Mouse (Mus musculus): Measurements from ENCODE around the gene Ctdsp1. TPM values are rescaled to one million over a fixed set of nuclear protein-coding genes. Genes with fewer than 3 reads are reported as not detected.

Ctdsp1 gene
- polyA plus RNA-seq, 1 experiment from 2014 or later = 45.2 TPM

- TF ChIP-seq CTCF (IDR thresholded peaks at IDR 0.05; ENCODE audit: low read depth) (no peak), EP300 (optimal IDR thresholded peaks at IDR 0.05) (no peak)
- Histone ChIP-seq H3K4me1 (replicated peaks; ENCODE audit: control insufficient read depth, insufficient read depth) (no peaks in the 10 kb centered on the region), H3K27ac (replicated peaks) (no peak overlapping the region), H3K36me3 (ENCODE audit: control insufficient read depth, insufficient read depth, low read length) (no peaks in the 10 kb centered on the region), H3K9ac (ENCODE audit: low read length) (no peak overlapping the region), H3K4me3 (ENCODE audit: low read depth, low read length) (no peak overlapping the region), H3K4me2 (replicated peaks; ENCODE audit: low read depth) (no peak overlapping the region), H3K9me3 (ENCODE audit: control insufficient read depth, low read length) (no peaks in the 10 kb centered on the region), H3K27me3 (ENCODE audit: control insufficient read depth, insufficient read depth, low read length) (no peaks in the 10 kb centered on the region)
- 52% methylated on average over 4 of the region's 4 CpGs for WGBS
- ATAC-seq (ENCODE audit: low FRiP score, low TSS enrichment) (peak; percentile 53), DNase-seq (ENCODE audit: low spot score) (peak; percentile 80)
Observed at GRCm38 (mm10) chr1:74415143-74415542, 23.8 kb downstream of the Ctdsp1 start.

GRCm38 (mm10) chr1:74418747-74419439, 27.6 kb downstream of the Ctdsp1 start:
- ATAC-seq (ENCODE audit: low FRiP score, low TSS enrichment) (no peak), DNase-seq (ENCODE audit: low spot score) (no peak)
- Histone ChIP-seq H3K9me3 (ENCODE audit: control insufficient read depth, low read length) (no peaks in the 10 kb centered on the region), H3K4me1 (replicated peaks; ENCODE audit: control insufficient read depth, insufficient read depth) (no peaks in the 10 kb centered on the region), H3K4me3 (ENCODE audit: low read depth, low read length) (no peak overlapping the region), H3K27ac (replicated peaks) (no peak overlapping the region), H3K36me3 (ENCODE audit: control insufficient read depth, insufficient read depth, low read length) (no peaks in the 10 kb centered on the region), H3K27me3 (ENCODE audit: control insufficient read depth, insufficient read depth, low read length) (no peaks in the 10 kb centered on the region), H3K4me2 (replicated peaks; ENCODE audit: low read depth) (no peak overlapping the region), H3K9ac (ENCODE audit: low read length) (no peak overlapping the region)
- 73% methylated on average over 17 of the region's 17 CpGs for WGBS
- TF ChIP-seq EP300 (optimal IDR thresholded peaks at IDR 0.05) (no peak), CTCF (IDR thresholded peaks at IDR 0.05; ENCODE audit: low read depth) (no peak)

GRCm38 (mm10) chr1:74419440-74419794, 28.1 kb downstream of the Ctdsp1 start:
- H3K27ac ChIP-seq (replicated peaks) = no peak overlapping the region
- H3K4me1 ChIP-seq (replicated peaks; ENCODE audit: control insufficient read depth, insufficient read depth) = no peaks in the 10 kb centered on the region

GRCm38 (mm10) chr1:74423147-74423546, 31.8 kb downstream of the Ctdsp1 start:
- ATAC-seq (ENCODE audit: low FRiP score, low TSS enrichment) (no peak), DNase-seq (ENCODE audit: low spot score) (no peak)
- no peaks in the 10 kb centered on the region for H3K9me3 ChIP-seq (ENCODE audit: control insufficient read depth, low read length)
- H3K9ac ChIP-seq (ENCODE audit: low read length) = no peak overlapping the region
- H3K4me3 ChIP-seq (ENCODE audit: low read depth, low read length) = no peak overlapping the region
- no peak overlapping the region for H3K4me2 ChIP-seq (replicated peaks; ENCODE audit: low read depth)
- no peaks in the 10 kb centered on the region for H3K27me3 ChIP-seq (ENCODE audit: control insufficient read depth, insufficient read depth, low read length)
- H3K36me3 ChIP-seq (ENCODE audit: control insufficient read depth, insufficient read depth, low read length) = no peaks in the 10 kb centered on the region
- WGBS = 43% methylated on average over 8 of the region's 8 CpGs
- H3K4me1 ChIP-seq (replicated peaks; ENCODE audit: control insufficient read depth, insufficient read depth) = no peaks in the 10 kb centered on the region
- no peak overlapping the region for H3K27ac ChIP-seq (replicated peaks)
- TF ChIP-seq CTCF (IDR thresholded peaks at IDR 0.05; ENCODE audit: low read depth) = no peak
- no peak for TF ChIP-seq EP300 (optimal IDR thresholded peaks at IDR 0.05)

More at GRCm38 (mm10) chr1:74419440-74419794, 28.1 kb downstream of the Ctdsp1 start:
- H3K9ac ChIP-seq (ENCODE audit: low read length) = no peak overlapping the region
- no peaks in the 10 kb centered on the region for H3K27me3 ChIP-seq (ENCODE audit: control insufficient read depth, insufficient read depth, low read length)
- ATAC-seq (ENCODE audit: low FRiP score, low TSS enrichment) = no peak
- H3K9me3 ChIP-seq (ENCODE audit: control insufficient read depth, low read length) = no peaks in the 10 kb centered on the region
- no peak for TF ChIP-seq EP300 (optimal IDR thresholded peaks at IDR 0.05)
- no peak for TF ChIP-seq CTCF (IDR thresholded peaks at IDR 0.05; ENCODE audit: low read depth)
- H3K36me3 ChIP-seq (ENCODE audit: control insufficient read depth, insufficient read depth, low read length) = no peaks in the 10 kb centered on the region
- WGBS = 57% methylated on average over 9 of the region's 9 CpGs
- no peak overlapping the region for H3K4me3 ChIP-seq (ENCODE audit: low read depth, low read length)
- no peak for DNase-seq (ENCODE audit: low spot score)
- H3K4me2 ChIP-seq (replicated peaks; ENCODE audit: low read depth) = no peak overlapping the region

- no peak overlapping the region for H3K9ac ChIP-seq (ENCODE audit: low read length)
- no peaks in the 10 kb centered on the region for H3K36me3 ChIP-seq (ENCODE audit: control insufficient read depth, insufficient read depth, low read length)
- no peak overlapping the region for H3K27ac ChIP-seq (replicated peaks)
- ATAC-seq (ENCODE audit: low FRiP score, low TSS enrichment) (no peak), DNase-seq (ENCODE audit: low spot score) (no peak)
- H3K9me3 ChIP-seq (ENCODE audit: control insufficient read depth, low read length) = no peaks in the 10 kb centered on the region
- H3K4me1 ChIP-seq (replicated peaks; ENCODE audit: control insufficient read depth, insufficient read depth) = no peaks in the 10 kb centered on the region
- no peaks in the 10 kb centered on the region for H3K27me3 ChIP-seq (ENCODE audit: control insufficient read depth, insufficient read depth, low read length)
- TF ChIP-seq CTCF (IDR thresholded peaks at IDR 0.05; ENCODE audit: low read depth) (no peak), EP300 (optimal IDR thresholded peaks at IDR 0.05) (no peak)
- H3K4me2 ChIP-seq (replicated peaks; ENCODE audit: low read depth) = no peak overlapping the region
- WGBS = 44% methylated on average over 7 of the region's 7 CpGs
- H3K4me3 ChIP-seq (ENCODE audit: low read depth, low read length) = no peak overlapping the region
Observed at GRCm38 (mm10) chr1:74425845-74426244, 34.5 kb downstream of the Ctdsp1 start.

GRCm38 (mm10) chr1:74433220-74433619, 41.9 kb downstream of the Ctdsp1 start:
- H3K4me3 ChIP-seq (ENCODE audit: low read depth, low read length) = no peak overlapping the region
- TF ChIP-seq EP300 (optimal IDR thresholded peaks at IDR 0.05) (no peak), CTCF (IDR thresholded peaks at IDR 0.05; ENCODE audit: low read depth) (no peak)
- H3K4me1 ChIP-seq (replicated peaks; ENCODE audit: control insufficient read depth, insufficient read depth) = no peaks in the 10 kb centered on the region
- H3K9ac ChIP-seq (ENCODE audit: low read length) = no peak overlapping the region
- H3K27me3 ChIP-seq (ENCODE audit: control insufficient read depth, insufficient read depth, low read length) = no peaks in the 10 kb centered on the region
- H3K27ac ChIP-seq (replicated peaks) = 0 out of 2 replicates have a peak overlapping the region, but pooled peaks have one; percentile 30
- peak; percentile 51; the same call in 1 of the 2 replicates for ATAC-seq (ENCODE audit: low FRiP score, low TSS enrichment)
- H3K4me2 ChIP-seq (replicated peaks; ENCODE audit: low read depth) = no peak overlapping the region
- no peaks in the 10 kb centered on the region for H3K36me3 ChIP-seq (ENCODE audit: control insufficient read depth, insufficient read depth, low read length)
- H3K9me3 ChIP-seq (ENCODE audit: control insufficient read depth, low read length) = no peaks in the 10 kb centered on the region
- DNase-seq (ENCODE audit: low spot score) = peak; percentile 66
- WGBS = 61% methylated on average over 6 of the region's 6 CpGs

Measured in stomach, postnatal 0 days (tissue).